Mouse (Mus musculus) midbrain, embryonic 13.5 days (tissue): ENCODE measurements around the gene Stk11. TPM values are rescaled to one million over a fixed set of nuclear protein-coding genes. Genes with fewer than 3 reads are reported as not detected.

Source experiments
- ATAC-seq: fragments of 200-750 bp; cut with Nextera tagmentation; 2 replicates; pipeline ENCODE4 v1.8.0; 2017; ENCODE audit warnings: mild to moderate bottlenecking, moderate TSS enrichment, moderate library complexity
- H3K27ac ChIP-seq: fragments of 300-500 bp; sonication (generic); 2 replicates; pipeline ENCODE4 v1.5.1; 2015; ENCODE audit warnings: inconsistent platforms, mild to moderate bottlenecking, moderate library complexity
- H3K27me3 ChIP-seq: fragments of 300-500 bp; sonication (generic); 2 replicates; pipeline ENCODE4 v1.6.1; 2015; ENCODE audit warnings: mild to moderate bottlenecking, inconsistent platforms
- H3K36me3 ChIP-seq: fragments of 300-500 bp; sonication (generic); 2 replicates; pipeline ENCODE4 v1.6.1; 2015; ENCODE audit warnings: mild to moderate bottlenecking, inconsistent platforms
- H3K4me1 ChIP-seq: fragments of 300-500 bp; sonication (generic); replicated peaks from 2 replicates; pipeline ENCODE4 v1.6.1; 2015; ENCODE audit warnings: inconsistent platforms
- H3K4me2 ChIP-seq: fragments of 300-500 bp; sonication (generic); replicated peaks from 2 replicates; pipeline ENCODE4 v1.6.1; 2015; ENCODE audit warnings: moderate library complexity, mild to moderate bottlenecking, inconsistent platforms
- H3K4me3 ChIP-seq: fragments of 300-500 bp; sonication (generic); replicated peaks from 2 replicates; pipeline ENCODE4 v1.5.1; 2015; ENCODE audit warnings: mild to moderate bottlenecking, inconsistent platforms
- H3K9ac ChIP-seq: fragments of 300-500 bp; sonication (generic); replicated peaks from 2 replicates; pipeline ENCODE4 v1.6.1; 2015; ENCODE audit warnings: mild to moderate bottlenecking, inconsistent platforms
- H3K9me3 ChIP-seq: fragments of 300-500 bp; sonication (generic); 2 replicates; pipeline ENCODE4 v1.6.1; 2016; ENCODE audit warnings: mild to moderate bottlenecking, inconsistent platforms
- WGBS: fragments of 180-500 bp; shearing (Covaris S2); methylation state at CpG from one replicate; pipeline ENCODE4 v1.1.7; 2015; 5-methylcytosine and 5-hydroxymethylcytosine counted together
- polyA plus RNA-seq: library from polyadenylated mRNA; unstranded; fragments of >200 nt; fragmentation: Nextera tagmentation; extraction: Ambion mirVana; gene quantifications from 2 replicates; pipeline ENCODE4 v1.2.1, GENCODE M21; 2015

The Stk11 gene
- polyA plus RNA-seq, 1 experiment from 2014 or later = 20.7 TPM

DNA sequence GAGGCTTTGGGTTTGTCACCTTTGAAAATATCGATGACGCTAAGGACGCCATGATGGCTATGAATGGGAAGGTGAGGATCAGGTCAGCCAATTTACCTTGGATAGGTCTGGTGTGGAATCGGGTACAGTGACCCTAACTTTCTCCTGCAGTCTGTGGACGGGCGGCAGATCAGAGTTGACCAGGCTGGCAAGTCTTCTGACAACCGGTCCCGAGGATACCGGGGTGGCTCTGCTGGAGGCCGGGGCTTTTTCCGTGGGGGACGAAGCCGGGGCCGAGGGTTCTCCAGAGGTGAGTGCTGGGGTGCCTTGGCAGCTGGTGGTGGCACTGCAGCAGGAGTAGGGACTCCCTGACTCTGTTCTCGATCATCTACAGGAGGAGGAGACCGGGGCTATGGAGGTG lies 54.4 kb downstream of the Stk11 start:
- 96% methylated on average over 16 of the region's 16 CpGs for WGBS
- Histone ChIP-seq H3K4me1 (peaks cover 72% of the 10 kb centered on the region), H3K4me3 (peak overlapping the region; percentile 5; the same call in 1 of the 2 replicates), H3K9ac (peak overlapping the region; percentile 100), H3K36me3 (peaks cover 28% of the 10 kb centered on the region), H3K27ac (no peak overlapping the region; the same call in 1 of the 2 replicates), H3K27me3 (no peaks in the 10 kb centered on the region), H3K9me3 (no peaks in the 10 kb centered on the region), H3K4me2 (no peak overlapping the region)
- ATAC-seq = no peak

DNA sequence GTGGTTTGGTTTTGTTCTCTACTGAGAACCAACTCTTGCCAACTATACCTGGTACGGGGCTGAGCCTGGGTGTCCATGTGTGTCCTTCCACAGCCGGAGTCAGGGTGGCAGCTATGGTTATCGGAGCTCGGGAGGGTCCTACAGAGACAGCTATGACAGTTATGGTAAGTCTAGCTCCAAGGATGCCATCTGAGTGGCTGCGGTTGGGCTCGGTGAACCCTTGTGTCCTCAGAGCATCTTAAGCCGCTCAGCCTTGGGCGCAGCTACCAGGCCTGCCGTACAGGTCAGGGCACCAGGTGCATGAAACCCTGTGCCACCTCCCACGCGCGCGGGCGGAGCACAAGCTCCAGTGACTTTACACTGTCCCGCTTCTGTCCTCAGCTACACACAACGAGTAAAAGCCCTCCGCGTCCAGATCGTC lies 55.0 kb downstream of the Stk11 start:
- Histone ChIP-seq H3K27ac (no peak overlapping the region), H3K27me3 (no peaks in the 10 kb centered on the region), H3K4me1 (peaks cover 68% of the 10 kb centered on the region), H3K4me2 (no peak overlapping the region), H3K9ac (peak overlapping the region; percentile 100; the same call in 1 of the 2 replicates), H3K9me3 (no peaks in the 10 kb centered on the region), H3K4me3 (no peak overlapping the region), H3K36me3 (peaks cover 28% of the 10 kb centered on the region)
- WGBS = 95% methylated on average over 19 of the region's 19 CpGs
- ATAC-seq = no peak

DNA sequence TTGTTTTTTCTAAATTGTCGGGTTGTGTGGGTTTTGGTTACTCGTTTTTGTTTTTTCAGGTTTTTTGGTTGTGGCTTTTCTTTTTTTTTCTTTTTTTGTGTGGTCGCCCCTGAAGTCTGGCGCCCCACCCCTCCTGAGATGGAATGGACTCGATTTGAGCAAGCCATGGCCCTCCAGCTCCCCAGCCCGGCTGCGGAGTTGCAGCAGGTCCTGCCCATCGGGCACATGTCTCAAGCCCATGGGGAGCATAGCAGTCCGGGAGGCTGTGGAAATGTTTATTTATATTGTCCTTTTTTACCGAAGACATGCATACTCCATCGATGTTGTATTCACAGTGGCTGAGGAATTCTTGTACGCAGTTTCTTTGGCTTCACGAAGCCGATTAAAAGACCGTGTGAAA lies 55.6 kb downstream of the Stk11 start:
- H3K36me3 ChIP-seq = peaks cover 28% of the 10 kb centered on the region
- 0 out of 2 replicates have a peak overlapping the region, but pooled peaks have one; percentile 64 for H3K4me2 ChIP-seq
- H3K4me3 ChIP-seq = no peak overlapping the region
- no peak for ATAC-seq
- peaks cover 69% of the 10 kb centered on the region for H3K4me1 ChIP-seq
- peak overlapping the region; percentile 25; the same call in 1 of the 2 replicates for H3K9ac ChIP-seq
- H3K9me3 ChIP-seq = no peaks in the 10 kb centered on the region
- no peaks in the 10 kb centered on the region for H3K27me3 ChIP-seq
- WGBS = 90% methylated on average over 15 of the region's 15 CpGs
- H3K27ac ChIP-seq = no peak overlapping the region

DNA sequence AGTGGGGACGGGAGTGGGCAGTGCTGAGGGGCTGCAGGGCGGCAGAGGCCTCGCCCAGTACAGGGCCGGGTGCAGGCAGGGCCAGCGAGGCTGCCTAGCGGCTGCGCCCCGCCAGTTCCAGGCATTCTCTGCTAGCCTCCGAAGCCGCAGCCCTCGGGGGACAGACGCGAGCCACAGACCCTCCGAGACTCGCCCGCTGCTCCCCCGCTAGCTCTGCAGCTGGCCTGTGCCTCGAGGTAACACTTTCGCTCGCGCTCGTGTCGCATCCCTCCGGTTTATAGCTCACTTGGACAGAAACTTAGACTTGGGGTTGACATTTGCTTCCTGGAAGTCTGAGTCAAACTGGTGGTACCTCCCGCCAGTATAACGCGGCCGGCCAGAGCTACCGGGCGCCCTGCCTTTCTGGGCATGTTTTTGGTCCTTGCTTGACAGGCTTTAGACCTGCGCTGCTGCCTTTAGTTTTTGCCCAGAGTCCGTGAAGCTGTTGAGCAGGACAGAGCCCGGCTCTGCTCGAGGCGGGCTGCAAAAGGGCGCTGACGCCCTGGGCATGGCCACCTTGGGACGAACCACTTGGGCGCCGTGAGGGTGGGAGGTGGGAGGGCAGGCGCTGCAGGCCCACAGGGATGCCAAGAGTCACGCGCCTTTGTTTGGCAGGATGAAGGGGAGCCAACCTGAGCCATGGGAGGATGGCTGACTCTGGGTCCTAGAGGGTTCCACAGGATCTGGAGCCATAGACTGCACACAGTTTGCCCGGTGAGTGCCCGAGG lies 56.3 kb downstream of the Stk11 start:
- Histone ChIP-seq H3K4me3 (peak overlapping the region; percentile 46), H3K9me3 (no peaks in the 10 kb centered on the region), H3K27me3 (no peaks in the 10 kb centered on the region), H3K36me3 (peaks cover 28% of the 10 kb centered on the region), H3K9ac (peak overlapping the region; percentile 64), H3K4me1 (peaks cover 68% of the 10 kb centered on the region), H3K27ac (peak overlapping the region; percentile 85), H3K4me2 (peak overlapping the region; percentile 64)
- WGBS = 83% methylated on average over 44 of the region's 45 CpGs
- 0 out of 2 replicates have a peak, but pooled peaks have one; percentile 0 for ATAC-seq

DNA sequence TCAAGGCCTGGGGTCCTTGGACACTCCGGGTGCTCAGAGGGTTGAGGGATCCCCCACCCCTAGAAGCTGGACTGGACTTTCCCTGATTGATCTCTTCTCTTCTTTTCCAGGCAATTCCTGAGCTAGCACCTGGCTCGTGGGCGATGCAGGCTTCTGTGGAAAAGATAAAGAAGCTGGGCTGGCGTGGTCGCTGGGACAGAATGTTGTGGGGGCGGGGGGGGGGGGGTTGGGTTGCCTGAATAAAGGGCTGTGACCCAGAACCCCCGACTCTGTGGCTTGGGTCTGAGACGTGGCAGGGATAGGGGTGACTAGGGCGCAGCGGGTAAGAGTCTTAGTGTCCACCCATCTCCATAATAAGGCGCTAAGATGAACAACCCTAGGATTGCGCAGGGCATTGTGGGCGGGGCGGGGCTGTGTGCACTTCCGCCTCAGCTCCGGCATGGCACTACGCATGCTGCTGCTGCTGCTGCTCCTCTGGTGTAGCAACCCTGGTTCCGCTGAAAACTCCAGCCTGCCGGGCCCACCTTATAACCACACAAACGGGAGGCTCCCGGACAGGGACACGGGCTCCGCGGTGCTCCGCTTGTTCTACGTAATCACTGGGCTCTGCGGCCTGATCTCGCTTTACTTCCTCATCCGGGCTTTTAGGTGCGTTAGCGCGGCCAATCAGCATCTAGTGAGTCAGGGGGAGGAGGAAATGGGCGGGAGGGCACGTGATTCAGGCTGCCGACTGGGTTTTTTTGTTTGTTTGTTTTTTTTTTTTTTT lies 57.1 kb downstream of the Stk11 start, which contains the start of gene 1600002K03Rik:
1600002K03Rik (plus strand) TSS at position 418 of the 766 bp plus-strand sequence.
- Histone ChIP-seq H3K9me3 (no peaks in the 10 kb centered on the region), H3K9ac (peak within 1 kb of the TSS; percentile 64), H3K27me3 (no peaks in the 10 kb centered on the region), H3K4me2 (peak within 1 kb of the TSS; percentile 64), H3K27ac (peak within 1 kb of the TSS; percentile 85), H3K4me3 (peak within 1 kb of the TSS; percentile 46), H3K36me3 (peaks cover 28% of the 10 kb centered on the region), H3K4me1 (peaks cover 74% of the 10 kb centered on the region)
- WGBS = 10% methylated on average over 33 of the region's 35 CpGs
- peak; percentile 68 for ATAC-seq

DNA sequence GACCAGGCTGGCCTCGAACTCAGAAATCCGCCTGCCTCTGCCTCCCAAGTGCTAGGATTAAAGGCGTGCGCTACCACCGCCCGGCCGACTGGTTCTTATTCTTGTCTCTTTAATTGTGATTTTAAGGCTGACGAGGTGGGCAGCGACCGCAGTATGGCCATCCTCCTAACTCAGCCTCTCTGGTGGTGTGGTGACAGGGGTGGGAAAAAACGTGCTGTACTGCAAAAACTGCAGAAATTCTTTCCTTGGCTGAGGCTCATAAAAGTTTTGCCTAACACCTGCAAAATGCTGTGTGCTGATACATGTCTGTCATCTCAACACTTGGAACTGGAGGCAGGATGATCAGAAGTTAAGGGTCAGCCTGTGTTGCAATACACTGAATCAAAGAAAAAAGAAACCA lies 57.8 kb downstream of the Stk11 start:
- peaks cover 80% of the 10 kb centered on the region for H3K4me1 ChIP-seq
- peaks cover 28% of the 10 kb centered on the region for H3K36me3 ChIP-seq
- peak overlapping the region; percentile 58 for H3K9ac ChIP-seq
- ATAC-seq = no peak
- 18% methylated on average over 11 of the region's 11 CpGs for WGBS
- peak overlapping the region; percentile 80 for H3K27ac ChIP-seq
- no peaks in the 10 kb centered on the region for H3K9me3 ChIP-seq
- no peaks in the 10 kb centered on the region for H3K27me3 ChIP-seq
- peak overlapping the region; percentile 46 for H3K4me3 ChIP-seq
- H3K4me2 ChIP-seq = peak overlapping the region; percentile 64

DNA sequence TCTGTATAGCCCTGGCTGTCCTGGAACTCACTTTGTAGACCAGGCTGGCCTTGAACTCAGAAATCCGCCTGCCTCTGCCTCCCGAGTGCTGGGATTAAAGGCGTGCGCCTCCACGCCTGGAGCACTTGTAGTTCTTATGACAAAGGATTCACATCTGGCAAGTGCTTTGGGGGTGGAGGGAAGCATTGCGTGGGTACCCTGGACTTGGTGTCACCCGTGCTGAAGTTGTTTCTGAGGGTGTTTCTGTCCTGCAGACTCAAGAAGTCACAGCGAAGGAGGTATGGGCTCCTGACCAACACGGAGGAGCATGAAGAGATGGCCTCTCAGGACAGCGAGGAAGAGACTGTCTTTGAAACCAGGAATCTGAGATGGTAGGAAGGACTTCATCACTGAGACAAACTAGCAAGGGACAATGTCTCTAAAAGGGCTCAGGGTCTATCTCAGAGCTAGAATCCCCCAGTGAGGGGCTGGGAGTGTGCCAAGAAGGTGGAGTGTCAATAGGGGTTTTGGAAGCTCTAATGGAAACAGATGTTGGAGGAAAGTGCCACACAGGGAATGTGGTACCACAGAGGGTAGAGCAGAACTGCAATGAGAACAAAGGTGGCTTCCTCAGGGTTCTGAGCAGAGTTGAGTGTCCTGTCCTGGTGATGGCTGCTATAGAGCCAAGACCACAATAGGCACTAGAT lies 58.5 kb downstream of the Stk11 start:
- Histone ChIP-seq H3K4me1 (peaks cover 72% of the 10 kb centered on the region), H3K4me3 (no peak overlapping the region; the same call in 1 of the 2 replicates), H3K9ac (peak overlapping the region; percentile 32; the same call in 1 of the 2 replicates), H3K9me3 (no peaks in the 10 kb centered on the region), H3K27ac (0 out of 2 replicates have a peak overlapping the region, but pooled peaks have one; percentile 22), H3K4me2 (peak overlapping the region; percentile 64; the same call in 1 of the 2 replicates), H3K27me3 (no peaks in the 10 kb centered on the region), H3K36me3 (peaks cover 28% of the 10 kb centered on the region)
- 81% methylated on average over 10 of the region's 10 CpGs for WGBS
- ATAC-seq = no peak

DNA sequence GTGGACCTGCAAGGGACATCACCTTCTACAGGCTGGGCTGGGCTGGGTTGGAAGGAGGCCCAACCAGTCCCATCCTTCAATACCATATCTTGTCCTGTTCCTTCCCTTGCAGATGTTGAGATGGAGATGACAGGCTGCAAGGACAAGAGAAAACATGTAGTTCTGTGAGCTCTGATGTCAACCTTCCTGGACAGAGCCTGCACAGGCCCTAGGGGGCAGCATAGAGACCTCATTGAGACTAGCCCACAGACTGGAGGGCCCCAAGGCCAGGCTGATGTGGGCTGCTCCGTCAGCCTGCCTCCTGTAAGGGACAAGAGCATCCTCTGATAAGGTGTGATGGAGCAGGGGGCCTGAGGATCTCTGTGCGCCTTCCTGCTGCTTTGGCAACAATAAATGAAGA lies 59.1 kb downstream of the Stk11 start:
- Histone ChIP-seq H3K27me3 (no peaks in the 10 kb centered on the region), H3K9me3 (no peaks in the 10 kb centered on the region), H3K4me2 (no peak overlapping the region), H3K4me3 (no peak overlapping the region), H3K27ac (0 out of 2 replicates have a peak overlapping the region, but pooled peaks have one; percentile 22), H3K9ac (no peak overlapping the region), H3K4me1 (peaks cover 66% of the 10 kb centered on the region), H3K36me3 (peaks cover 27% of the 10 kb centered on the region)
- WGBS = 41% methylated on average over 2 of the region's 2 CpGs
- no peak for ATAC-seq

DNA sequence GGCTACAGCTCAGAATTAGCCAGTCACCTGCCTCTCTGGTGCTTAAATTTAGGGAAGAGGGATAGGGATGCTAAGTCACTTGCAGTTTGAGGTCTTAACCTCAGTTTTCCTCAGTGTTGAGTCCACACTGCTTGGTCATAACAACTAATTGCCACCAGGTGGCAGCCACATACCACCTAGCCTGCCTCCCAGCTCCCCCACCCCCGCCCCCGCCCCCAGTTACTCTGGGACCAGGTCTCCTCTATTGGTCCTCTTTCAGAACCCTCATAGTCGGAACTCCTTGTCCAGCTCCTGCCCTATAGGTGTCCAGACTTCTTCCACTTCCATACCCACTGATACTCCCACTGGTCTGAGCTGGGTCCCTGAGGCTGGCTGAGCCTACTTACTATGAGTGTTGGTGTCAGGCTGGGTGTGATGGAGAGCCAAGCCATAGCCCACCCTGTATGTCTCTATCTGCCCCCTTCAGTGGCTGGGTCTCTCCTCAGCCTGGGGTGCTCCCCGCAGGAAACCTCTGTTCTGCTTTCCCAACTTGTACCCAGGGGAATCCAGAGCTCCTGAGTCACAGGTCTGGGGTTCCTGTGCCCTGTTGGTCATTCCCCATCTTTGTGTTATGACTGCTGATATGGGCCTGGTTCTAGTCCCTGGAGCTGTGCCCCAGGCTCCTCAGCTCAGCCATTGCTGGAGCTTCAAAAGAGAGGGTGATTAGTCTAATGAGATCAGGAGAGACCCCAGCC lies 60.1 kb downstream of the Stk11 start:
- Histone ChIP-seq H3K27ac (peak overlapping the region; percentile 48; the same call in 1 of the 2 replicates), H3K9me3 (no peaks in the 10 kb centered on the region), H3K27me3 (no peaks in the 10 kb centered on the region), H3K4me2 (no peak overlapping the region), H3K36me3 (peaks cover 17% of the 10 kb centered on the region), H3K4me1 (peaks cover 66% of the 10 kb centered on the region), H3K4me3 (no peak overlapping the region), H3K9ac (peak overlapping the region; percentile 39; the same call in 1 of the 2 replicates)
- 23% methylated on average over 4 of the region's 4 CpGs for WGBS
- ATAC-seq = peak; percentile 12; the same call in 1 of the 2 replicates

DNA sequence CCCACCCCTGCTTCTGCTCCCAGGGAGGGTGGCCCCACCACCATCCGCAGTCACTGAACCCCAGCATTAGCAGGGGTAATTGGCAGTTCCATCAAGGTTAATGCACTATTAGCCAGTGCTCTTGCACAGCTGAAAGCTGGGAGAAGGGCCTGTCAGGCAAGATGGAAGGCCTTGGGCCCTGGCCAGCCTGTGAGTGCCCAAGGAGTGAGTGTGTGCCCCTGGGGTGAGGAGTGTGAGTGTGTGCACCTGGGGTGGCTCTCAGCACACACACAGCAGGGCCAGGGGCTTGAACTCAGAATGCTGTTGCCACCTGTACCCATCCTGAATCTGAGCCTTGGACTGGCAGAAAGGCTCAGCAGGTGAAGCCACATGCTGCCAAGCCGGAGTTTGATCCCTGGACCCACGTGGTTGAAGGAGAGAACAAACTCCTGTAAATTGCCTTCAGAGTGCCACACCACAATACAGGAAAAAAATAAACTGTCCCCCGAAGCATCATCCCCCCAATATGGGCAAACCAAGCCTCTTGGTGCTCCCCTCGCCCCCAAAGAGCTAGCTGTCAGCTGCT lies 60.7 kb downstream of the Stk11 start:
- Histone ChIP-seq H3K4me2 (no peak overlapping the region), H3K27me3 (no peaks in the 10 kb centered on the region), H3K4me1 (peaks cover 68% of the 10 kb centered on the region), H3K9me3 (no peaks in the 10 kb centered on the region), H3K4me3 (no peak overlapping the region), H3K27ac (peak overlapping the region; percentile 48; the same call in 1 of the 2 replicates), H3K9ac (peak overlapping the region; percentile 39; the same call in 1 of the 2 replicates), H3K36me3 (peaks cover 11% of the 10 kb centered on the region)
- no peak for ATAC-seq
- whole genome bisulfite sequencing = 63% methylated on average over 5 of the region's 5 CpGs
